In genomic region chr9:101235786-101236185, GRCm38 (mm10) we compare ENCODE assay signal across 26 mouse cellular contexts.
"Had no signal": no experiment of that assay in that cellular context is flagged by ENCODE, and none has a peak within 500 bp of the region (broad histone marks: within the 10 kb centered on the region; RNA-seq: fewer than 3 reads in every experiment).

No protein-coding gene starts in this region.

- H3K27me3 ChIP-seq: heart, embryonic 13.5 days; heart, embryonic 15.5 days; hindbrain, embryonic 12.5 days; intestine, embryonic 15.5 days; limb, embryonic 13.5 days; limb, embryonic 15.5 days; liver, embryonic 12.5 days had no signal

- H3K4me3 ChIP-seq: heart, embryonic 10.5 days; heart, embryonic 13.5 days; heart, embryonic 15.5 days; hindbrain, embryonic 10.5 days; hindbrain, embryonic 12.5 days; intestine, embryonic 15.5 days; limb, embryonic 13.5 days; limb, embryonic 15.5 days; liver, embryonic 12.5 days had no signal

- ATAC-seq: hindbrain, embryonic 16.5 days; inflammation-experienced regulatory T-cells, adult 6 months; intestine, embryonic 15.5 days; intestine, postnatal 0 days; liver, embryonic 12.5 days had no signal

- H3K36me3 ChIP-seq: heart, embryonic 15.5 days; hindbrain, embryonic 10.5 days; hindbrain, embryonic 12.5 days; intestine, embryonic 15.5 days; liver, embryonic 12.5 days had no signal

- DNase-seq: gastrocnemius, postnatal 10 days; gastrocnemius, postnatal 25 days; heart, adult 18-20 months; heart, postnatal 10 days; heart, postnatal 4 days; kidney, adult 18-20 months; kidney, adult 8-10 months; kidney, postnatal 10 days; kidney, postnatal 25 days; layer of hippocampus, adult 9-11 months; layer of hippocampus, postnatal 36 days; left cerebral cortex, postnatal 4 days had no signal

- H3K4me2 ChIP-seq: heart, embryonic 13.5 days; heart, embryonic 15.5 days; hindbrain, embryonic 12.5 days; hindbrain, embryonic 14.5 days; intestine, embryonic 15.5 days; limb, embryonic 13.5 days; limb, embryonic 15.5 days; liver, embryonic 12.5 days had no signal

- H3K27ac ChIP-seq: heart, embryonic 10.5 days; heart, embryonic 13.5 days; heart, embryonic 15.5 days; hindbrain, embryonic 10.5 days; hindbrain, embryonic 12.5 days; hindbrain, embryonic 14.5 days; intestine, embryonic 15.5 days; limb, embryonic 13.5 days; limb, embryonic 15.5 days; liver, embryonic 12.5 days; liver, embryonic 14.5 days had no signal

- H3K9ac ChIP-seq: heart, embryonic 13.5 days; heart, embryonic 15.5 days; hindbrain, embryonic 12.5 days; hindbrain, embryonic 14.5 days; intestine, embryonic 15.5 days; limb, embryonic 13.5 days; limb, embryonic 15.5 days; liver, embryonic 12.5 days; liver, embryonic 14.5 days had no signal

- H3K4me1 ChIP-seq: hindbrain, embryonic 10.5 days; hindbrain, embryonic 12.5 days; intestine, embryonic 15.5 days; limb, embryonic 15.5 days had no signal

- H3K9me3 ChIP-seq: heart, embryonic 10.5 days; heart, embryonic 13.5 days; heart, embryonic 15.5 days; hindbrain, embryonic 10.5 days; hindbrain, embryonic 12.5 days; intestine, embryonic 15.5 days; limb, embryonic 13.5 days; limb, embryonic 15.5 days; liver, embryonic 12.5 days had no signal
